Mouse (Mus musculus) MEL (cell line): ENCODE results near the gene Polr2j. TPM values are rescaled to one million over a fixed set of nuclear protein-coding genes. Genes with fewer than 3 reads are reported as not detected.
"Not testable (repeated sequence)": the region's sequence is repeated elsewhere in the genome, so short reads cannot be mapped to it uniquely, and the experiment has no call there.

ENCODE experiments used
- DNase-seq: peaks from one replicate; pipeline ENCODE4 v3.0.0; 2011; ENCODE audit warnings: low read depth, low spot score
- H3K27ac ChIP-seq: 2 replicates; pipeline ENCODE4 v1.5.1; 2012; ENCODE audit warnings: low read depth, mild to moderate bottlenecking, control low read depth, low read length, moderate library complexity; ENCODE audit not compliant: control insufficient read depth
- H3K27me3 ChIP-seq, 2 experiments: fragments of 150-350 bp in 1 of 2; sonication (generic) in 1 of 2; 2 replicates each; pipeline ENCODE4 v1.6.1; 2012; ENCODE audit warnings: low read length in 2 of 2, mild to moderate bottlenecking in 2 of 2, improper control_type of control experiment in 1 of 2, moderate library complexity in 1 of 2; ENCODE audit not compliant: insufficient read depth in 2 of 2, control insufficient read depth in 1 of 2
- H3K36me3 ChIP-seq, 2 experiments: 2 replicates each; pipeline ENCODE4 v1.6.1; 2012 to 2014; ENCODE audit warnings: low read length in 2 of 2, improper control_type of control experiment in 1 of 2, inconsistent platforms in 1 of 2, mild to moderate bottlenecking in 1 of 2; ENCODE audit not compliant: insufficient read depth in 2 of 2, control insufficient read depth in 1 of 2
- H3K4me1 ChIP-seq, 2 experiments: fragments of 150-350 bp in 1 of 2; sonication (generic) in 1 of 2; 2 replicates each; pipeline ENCODE4 v1.6.1; 2012; ENCODE audit warnings: low read length in 2 of 2, improper control_type of control experiment in 1 of 2, mild to moderate bottlenecking in 1 of 2; ENCODE audit not compliant: insufficient read depth in 2 of 2, control insufficient read depth in 1 of 2
- H3K4me3 ChIP-seq, 2 experiments: fragments of 150-350 bp in 1 of 2; sonication (generic) in 1 of 2; 2 replicates each; pipeline ENCODE4 v1.5.1; 2012; ENCODE audit warnings: low read depth in 2 of 2, low read length in 2 of 2, mild to moderate bottlenecking in 2 of 2, moderate library complexity in 2 of 2, control low read depth in 1 of 2, improper control_type of control experiment in 1 of 2; ENCODE audit not compliant: control insufficient read depth in 1 of 2, insufficient read depth in 1 of 2
- H3K79me2 ChIP-seq: 2 replicates; pipeline ENCODE4 v1.6.1; 2012; ENCODE audit warnings: mild to moderate bottlenecking, low read length, moderate library complexity; ENCODE audit not compliant: control insufficient read depth, poor library complexity, insufficient read depth
- H3K9ac ChIP-seq: 2 replicates; pipeline ENCODE4 v1.6.1; 2012; ENCODE audit warnings: low read depth, mild to moderate bottlenecking, control low read depth, low read length, moderate library complexity; ENCODE audit not compliant: control insufficient read depth, poor library complexity, severe bottlenecking
- H3K9me3 ChIP-seq: fragments of 150-350 bp; sonication (generic); replicated peaks from 2 replicates; pipeline ENCODE4 v1.6.1; 2012; ENCODE audit warnings: mild to moderate bottlenecking, low read length, improper control_type of control experiment, moderate library complexity; ENCODE audit not compliant: insufficient read depth
- CHD1 ChIP-seq: IDR thresholded peaks from 2 replicates; pipeline ENCODE4 v1.6.1; 2012; ENCODE audit warnings: low read depth, mild to moderate bottlenecking, inconsistent platforms, low read length, improper control_type of control experiment
- CTCF ChIP-seq, 3 experiments: IDR thresholded peaks in 2 of 3; conservative IDR thresholded peaks in 1 of 3; 2 replicates each; pipeline ENCODE4 v1.5.1; 2011 to 2012; ENCODE audit warnings: low read length in 3 of 3, low read depth in 2 of 3, mild to moderate bottlenecking in 2 of 3, improper control_type of control experiment in 1 of 3, inconsistent platforms in 1 of 3, mixed read lengths in 1 of 3, moderate library complexity in 1 of 3; ENCODE audit not compliant: control insufficient read depth in 1 of 3, insufficient read depth in 1 of 3, poor library complexity in 1 of 3, severe bottlenecking in 1 of 3
- GABPA ChIP-seq: IDR thresholded peaks from 2 replicates; pipeline ENCODE4 v1.6.1; 2012; ENCODE audit warnings: low read depth, mild to moderate bottlenecking, inconsistent platforms, low read length, improper control_type of control experiment, moderate library complexity
- KAT2A ChIP-seq: conservative IDR thresholded peaks from 2 replicates; pipeline ENCODE4 v1.6.1; 2012; ENCODE audit warnings: low read depth, low read length, improper control_type of control experiment, inconsistent platforms
- MAFK ChIP-seq: IDR thresholded peaks from 2 replicates; pipeline ENCODE4 v1.6.1; 2011; ENCODE audit warnings: low read depth, mild to moderate bottlenecking, low read length, improper control_type of control experiment, borderline replicate concordance
- MAX ChIP-seq: IDR thresholded peaks from 2 replicates; pipeline ENCODE4 v1.6.1; 2011; ENCODE audit warnings: low read length, improper control_type of control experiment
- MEF2A ChIP-seq: IDR thresholded peaks from 2 replicates; pipeline ENCODE4 v1.6.1; 2014; ENCODE audit warnings: low read depth, mild to moderate bottlenecking, inconsistent platforms, low read length, improper control_type of control experiment; ENCODE audit not compliant: poor library complexity, insufficient replicate concordance, severe bottlenecking; ENCODE audit errors: extremely low read depth
- MYB ChIP-seq: IDR thresholded peaks from 2 replicates; pipeline ENCODE4 v1.6.1; 2011; ENCODE audit warnings: mild to moderate bottlenecking, low read depth, low read length, improper control_type of control experiment
- POLR2A ChIP-seq, 2 experiments: IDR thresholded peaks; 2 replicates each; pipeline ENCODE4 v1.6.1; 2011 to 2012; ENCODE audit warnings: low read length in 2 of 2, mild to moderate bottlenecking in 2 of 2, control low read depth in 1 of 2, improper control_type of control experiment in 1 of 2, low read depth in 1 of 2, moderate library complexity in 1 of 2; ENCODE audit not compliant: control insufficient read depth in 1 of 2, insufficient read depth in 1 of 2, poor library complexity in 1 of 2
- TAL1 ChIP-seq: IDR thresholded peaks from 2 replicates; pipeline ENCODE4 v1.6.1; 2012; ENCODE audit warnings: mild to moderate bottlenecking, inconsistent platforms, low read length, moderate library complexity, mixed read lengths
- TBP ChIP-seq: IDR thresholded peaks from 2 replicates; pipeline ENCODE4 v1.8.0; 2011; ENCODE audit warnings: low read depth, low read length, improper control_type of control experiment
- UBTF ChIP-seq: IDR thresholded peaks from 2 replicates; pipeline ENCODE4 v1.6.1; 2012; ENCODE audit warnings: low read depth, mild to moderate bottlenecking, inconsistent platforms, low read length, improper control_type of control experiment, moderate library complexity, borderline replicate concordance; ENCODE audit not compliant: insufficient read depth
- USF1 ChIP-seq: IDR thresholded peaks from 2 replicates; pipeline ENCODE4 v1.6.1; 2014; ENCODE audit warnings: low read depth, mild to moderate bottlenecking, inconsistent platforms, low read length, improper control_type of control experiment, moderate library complexity
- USF2 ChIP-seq, 2 experiments: IDR thresholded peaks; 2 replicates each; pipeline ENCODE4 v1.6.1; 2011 to 2012; ENCODE audit warnings: improper control_type of control experiment in 2 of 2, low read length in 2 of 2, borderline replicate concordance in 1 of 2, inconsistent platforms in 1 of 2, low read depth in 1 of 2, mild to moderate bottlenecking in 1 of 2; ENCODE audit not compliant: insufficient read depth in 1 of 2
- ZC3H11A ChIP-seq: IDR thresholded peaks from 2 replicates; pipeline ENCODE4 v1.6.1; 2012; ENCODE audit warnings: low read depth, mild to moderate bottlenecking, inconsistent platforms, low read length, improper control_type of control experiment
- ZMIZ1 ChIP-seq: IDR thresholded peaks from 2 replicates; pipeline ENCODE4 v1.6.1; 2012; ENCODE audit warnings: low read depth, mild to moderate bottlenecking, inconsistent platforms, low read length, improper control_type of control experiment, moderate library complexity
- polyA plus RNA-seq, 2 experiments: library from polyadenylated mRNA; stranded (reverse) in 1 of 2; unstranded in 1 of 2; fragments of >175 nt in 1 of 2; fragments of >200 nt in 1 of 2; gene quantifications; 2 replicates each; pipeline versions ENCODE4 v1.2.1 to v1.2.4; 2012; ENCODE audit warnings: low replicate concordance in 2 of 2, low read depth in 1 of 2; ENCODE audit not compliant: insufficient read length in 2 of 2, insufficient read depth in 1 of 2, missing spikeins in 1 of 2
- total RNA-seq: library from RNA; depleted of rRNA; stranded (reverse); fragments of 300-350 nt; gene quantifications from 2 replicates; pipeline ENCODE4 v1.2.3, GENCODE M21; 2012

Polr2j gene
- total and polyA plus RNA-seq, 3 experiments, result 269 to 316 TPM; not detected in 1

- TF ChIP-seq MAX (no peak), GABPA (peak; percentile 68; the same call in 1 of the 2 replicates), UBTF (no peak), TAL1 (no peak), MAFK (peak; percentile 50; the same call in 1 of the 2 replicates), ZC3H11A (no peak), POLR2A (IDR thresholded peaks at IDR 0.05; ENCODE audit: control insufficient read depth in 1 of 2, insufficient read depth in 1 of 2, low read depth in 1 of 2, low read length in 2 of 2, poor library complexity in 1 of 2) (no peak), MEF2A (no peak), USF1 (no peak), CHD1 (no peak), USF2 (IDR thresholded peaks at IDR 0.05; ENCODE audit: borderline replicate concordance in 1 of 2, insufficient read depth in 1 of 2, low read depth in 1 of 2, low read length in 2 of 2) (no peak), TBP (no peak), KAT2A (no peak), CTCF (IDR thresholded peaks at IDR 0.05 in 2 of 3, conservative IDR thresholded peaks at IDR 0.05 in 1 of 3; ENCODE audit: control insufficient read depth in 1 of 3, insufficient read depth in 1 of 3, low read depth in 2 of 3, low read length in 3 of 3, poor library complexity in 1 of 3, severe bottlenecking in 1 of 3) (no peak), MYB (no peak), ZMIZ1 (no peak)
- TF ChIP-seq, all 39 proteins: peak for 2
- Histone ChIP-seq H3K4me1 (peaks cover 4 to 9% of the 10 kb centered on the region in 2 experiments; a peak in 3 of 4 replicates), H3K36me3 (peaks cover 0 to 7% of the 10 kb centered on the region in 2 experiments; a peak in 2 of 4 replicates), H3K79me2 (no peaks in the 10 kb centered on the region), H3K9me3 (no peaks in the 10 kb centered on the region), H3K27me3 (no peaks in the 10 kb centered on the region), H3K9ac (no peak overlapping the region), H3K27ac (no peak overlapping the region), H3K4me3 (no peak overlapping the region)
- no peak for DNase-seq
Measured at GRCm38 (mm10) chr5:136109042-136109441, 7.4 kb upstream of the Polr2j start.

GRCm38 (mm10) chr5:136113546-136113945 is 2.9 kb upstream of the Polr2j start:
- Histone ChIP-seq H3K79me2 (peaks cover 20% of the 10 kb centered on the region), H3K4me1 (peaks cover 4 to 23% of the 10 kb centered on the region in 2 experiments; a peak in 3 of 4 replicates), H3K36me3 (peaks cover 0 to 10% of the 10 kb centered on the region in 2 experiments; a peak in 2 of 4 replicates)
- peak; percentile 43 for DNase-seq
- not testable (repeated sequence) for H3K9ac ChIP-seq, H3K9me3 ChIP-seq, H3K27ac ChIP-seq, H3K4me3 ChIP-seq, H3K27me3 ChIP-seq
